Comparison of ENCODE assay signal across 22 mouse cellular contexts in genomic region chr16:96754971-96755504, GRCm38 (mm10).
DNase-seq lines count a peak whose midpoint lies in the region; ATAC-seq and TF ChIP-seq lines count a peak whose summit lies in the region.
"Had no signal": no experiment of that assay in that cellular context is flagged by ENCODE, and none has a peak within 500 bp of the region (broad histone marks: within the 10 kb centered on the region; RNA-seq: fewer than 3 reads in every experiment).

No protein-coding gene starts in this region.

- H3K27ac ChIP-seq in layer of hippocampus, adult 2 months: peak overlapping the region; percentile 82
- peak overlapping the region; percentile 32; the same call in 1 of the 2 replicates for H3K27ac ChIP-seq in hindbrain, postnatal 0 days
- H3K27ac ChIP-seq: embryonic facial prominence, embryonic 12.5 days; gastrocnemius, adult 2 months; limb, embryonic 12.5 days; liver, embryonic 13.5 days had no signal

- H3K9ac ChIP-seq in hindbrain, postnatal 0 days (replicated peaks; ENCODE audit: low read length): no peak overlapping the region
- H3K9ac ChIP-seq: embryonic facial prominence, embryonic 12.5 days; heart, embryonic 12.5 days; limb, embryonic 12.5 days; liver, embryonic 13.5 days; lung, embryonic 14.5 days had no signal

- no peaks in the 10 kb centered on the region for H3K9me3 ChIP-seq in hindbrain, postnatal 0 days (ENCODE audit: low read length)
- H3K9me3 ChIP-seq: embryonic facial prominence, embryonic 12.5 days; heart, embryonic 12.5 days; limb, embryonic 12.5 days; liver, embryonic 13.5 days had no signal

- H3K4me3 ChIP-seq in layer of hippocampus, adult 2 months: no peak overlapping the region
- H3K4me3 ChIP-seq in hindbrain, postnatal 0 days (ENCODE audit: low read length): no peak overlapping the region
- H3K4me3 ChIP-seq: embryonic facial prominence, embryonic 12.5 days; erythroblast, embryonic 14.5 days; gastrocnemius, adult 2 months; heart, embryonic 12.5 days; limb, embryonic 12.5 days; liver, embryonic 13.5 days had no signal

- WGBS in hindbrain, postnatal 0 days: 65% methylated on average over 6 of the region's 6 CpGs

- H3K27me3 ChIP-seq in hindbrain, postnatal 0 days (ENCODE audit: insufficient read depth, low read length): no peaks in the 10 kb centered on the region

- DNase-seq in layer of hippocampus, adult 2 months (ENCODE audit: low spot score in 2 of 2): peak in 1 of 2 experiments; percentile 48
- no peak for DNase-seq in layer of hippocampus, adult 9-10 months (ENCODE audit: low spot score)
- peak; percentile 42 for DNase-seq in right cerebral cortex, adult 18-20 months
- no peak for DNase-seq in right cerebral cortex, postnatal 14 days
- DNase-seq in hindbrain, postnatal 0 days (ENCODE audit: low spot score): no peak
- DNase-seq in telencephalon, adult 2 months (ENCODE audit: low read depth, low spot score): peak; percentile 60
- no peak for DNase-seq in kidney, postnatal 4 days
- DNase-seq: adrenal gland, adult 2 months; cerebellum, adult 8-10 months; gastrocnemius, adult 2 months; heart, postnatal 14 days; kidney, postnatal 36 days; liver, embryonic 13.5 days; lung, embryonic 14.5 days; lung, postnatal 36 days; thymus, adult 18-20 months; thymus, postnatal 4 days had no signal

- no peak overlapping the region for H3K4me2 ChIP-seq in hindbrain, postnatal 0 days (ENCODE audit: low read depth, low read length)
- H3K4me2 ChIP-seq: embryonic facial prominence, embryonic 12.5 days; heart, embryonic 12.5 days; limb, embryonic 12.5 days; liver, embryonic 13.5 days; lung, embryonic 14.5 days had no signal

- peaks cover 19% of the 10 kb centered on the region for H3K4me1 ChIP-seq in hindbrain, postnatal 0 days (ENCODE audit: insufficient read depth, low read length)
- H3K4me1 ChIP-seq: liver, embryonic 13.5 days had no signal

- no peak for ATAC-seq in hindbrain, postnatal 0 days
- ATAC-seq: inflammation-experienced regulatory T-cells, adult 6 months had no signal

- peak; percentile 53 for TF ChIP-seq CTCF in layer of hippocampus, adult 2 months (conservative IDR thresholded peaks at IDR 0.05)
- no peak for TF ChIP-seq CTCF in hindbrain, postnatal 0 days (IDR thresholded peaks at IDR 0.05; ENCODE audit: low read depth)

- H3K36me3 ChIP-seq in hindbrain, postnatal 0 days (ENCODE audit: insufficient read depth, low read length): no peaks in the 10 kb centered on the region
- H3K36me3 ChIP-seq: embryonic facial prominence, embryonic 12.5 days; heart, embryonic 12.5 days; limb, embryonic 12.5 days; liver, embryonic 13.5 days had no signal

Comparison
In these comparisons a context has a peak if more than half of its experiments do, and no peak if none do; other contexts are left out.
1. DNase-seq: peak in right cerebral cortex, adult 18-20 months (single experiment) and telencephalon, adult 2 months (single experiment); none in layer of hippocampus, adult 9-10 months (single experiment), right cerebral cortex, postnatal 14 days (single experiment), hindbrain, postnatal 0 days (single experiment) and kidney, postnatal 4 days (0 of 2).